Mouse (Mus musculus) liver, embryonic 14.5 days (tissue): ENCODE measurements around the gene Gm9913. TPM values are rescaled to one million over a fixed set of nuclear protein-coding genes. Genes with fewer than 3 reads are reported as not detected.
A peak's percentile ranks its signal among the peaks of the same experiment; 100 is the strongest.

Source experiments
- ATAC-seq: fragments of 200-750 bp; cut with Nextera tagmentation; 2 replicates; pipeline ENCODE4 v1.8.0; 2017; ENCODE audit warnings: moderate number of reproducible peaks, mild to moderate bottlenecking, moderate library complexity; ENCODE audit not compliant: insufficient read depth
- DNase-seq, 3 experiments: peaks; one replicate each; pipeline ENCODE4 v3.0.0-alpha.2; 2012 to 2013; ENCODE audit warnings: low read depth in 3 of 3, low spot score in 3 of 3
- H3K27ac ChIP-seq: fragments of 300-500 bp; sonication (generic); 2 replicates; pipeline ENCODE4 v1.5.1; 2014; ENCODE audit warnings: moderate library complexity, mild to moderate bottlenecking, control low read depth, inconsistent platforms
- H3K27me3 ChIP-seq: fragments of 300-500 bp; sonication (generic); 2 replicates; pipeline ENCODE4 v1.6.1; 2014; ENCODE audit warnings: mild to moderate bottlenecking, low read length, moderate library complexity; ENCODE audit not compliant: control insufficient read depth, insufficient read depth
- H3K36me3 ChIP-seq: fragments of 300-500 bp; sonication (generic); replicated peaks from 2 replicates; pipeline ENCODE4 v1.6.1; 2014; ENCODE audit warnings: low read depth; ENCODE audit not compliant: control insufficient read depth, insufficient read depth
- H3K4me1 ChIP-seq, 2 experiments: fragments of 200-500 bp in 1 of 2; fragments of 300-500 bp in 1 of 2; sonication (generic) in 1 of 2; replicated peaks; 2 replicates each; pipeline ENCODE4 v1.6.1; 2012 to 2014; ENCODE audit warnings: antibody characterized with exemption in 1 of 2, inconsistent platforms in 1 of 2, low read length in 1 of 2; ENCODE audit not compliant: control insufficient read depth in 2 of 2, insufficient read depth in 2 of 2
- H3K4me2 ChIP-seq: fragments of 300-500 bp; sonication (generic); 2 replicates; pipeline ENCODE4 v1.6.1; 2014; ENCODE audit warnings: low read depth, mild to moderate bottlenecking, control low read depth, moderate library complexity
- H3K4me3 ChIP-seq, 2 experiments: fragments of 200-500 bp in 1 of 2; fragments of 300-500 bp in 1 of 2; sonication (generic) in 1 of 2; 2 replicates each; pipeline ENCODE4 v1.5.1; 2012 to 2014; ENCODE audit warnings: low read depth in 2 of 2, low read length in 2 of 2, mild to moderate bottlenecking in 2 of 2, control low read depth in 1 of 2, inconsistent platforms in 1 of 2, moderate library complexity in 1 of 2; ENCODE audit not compliant: insufficient read depth in 1 of 2
- H3K9ac ChIP-seq: fragments of 300-500 bp; sonication (generic); replicated peaks from 2 replicates; pipeline ENCODE4 v1.6.1; 2014; ENCODE audit warnings: mild to moderate bottlenecking, control low read depth, moderate library complexity
- H3K9me3 ChIP-seq: fragments of 300-500 bp; sonication (generic); 2 replicates; pipeline ENCODE4 v1.6.1; 2016; ENCODE audit warnings: low read length, mixed read lengths; ENCODE audit not compliant: control insufficient read depth
- CTCF ChIP-seq: IDR thresholded peaks from 2 replicates; pipeline ENCODE4 v1.5.1; 2016; ENCODE audit warnings: antibody characterized with exemption, low read depth, control low read depth
- EP300 ChIP-seq: IDR thresholded peaks from 2 replicates; pipeline ENCODE4 v1.6.1; 2016; ENCODE audit warnings: antibody characterized with exemption, low read depth
- WGBS: fragments of 180-500 bp; shearing (Covaris S2); extraction: QIAGEN DNeasy Blood & Tissue Kit; methylation state at CpG from one replicate; pipeline ENCODE4 v1.1.7; 2014; ENCODE audit not compliant: insufficient replicate concordance; 5-methylcytosine and 5-hydroxymethylcytosine counted together
- polyA plus RNA-seq, 2 experiments: library from polyadenylated mRNA; depleted of rRNA in 1 of 2; stranded (reverse) in 1 of 2; unstranded in 1 of 2; fragments of >200 nt; fragmentation: Nextera tagmentation in 1 of 2; extraction: Ambion mirVana in 1 of 2; gene quantifications; 2 replicates each; pipeline versions ENCODE4 v1.2.1 to v1.2.3; 2012 to 2014

Gm9913 gene
- polyA plus RNA-seq, 2 experiments: not detected

GRCm38 (mm10) chr2:125515291-125516057, 10.6 kb downstream of the Gm9913 start:
- Histone ChIP-seq H3K36me3 (no peaks in the 10 kb centered on the region), H3K4me3 (no peak overlapping the region), H3K9me3 (no peaks in the 10 kb centered on the region), H3K27ac (no peak overlapping the region), H3K9ac (no peak overlapping the region), H3K4me2 (no peak overlapping the region), H3K27me3 (no peaks in the 10 kb centered on the region), H3K4me1 (peaks cover 3 to 17% of the 10 kb centered on the region in 2 experiments)
- ATAC-seq: peak; percentile 75
- TF ChIP-seq EP300 (0 out of 2 replicates have a peak, but pooled peaks have one; percentile 11), CTCF (no peak)
- 29% methylated on average over 12 of the region's 12 CpGs for WGBS
- DNase-seq: peak in 1 of 3 experiments; percentile 9

GRCm38 (mm10) chr2:125516594-125516993, 11.7 kb downstream of the Gm9913 start:
- Histone ChIP-seq H3K27me3 (no peaks in the 10 kb centered on the region), H3K36me3 (no peaks in the 10 kb centered on the region), H3K4me2 (no peak overlapping the region), H3K4me3 (no peak overlapping the region), H3K4me1 (peaks cover 3 to 17% of the 10 kb centered on the region in 2 experiments), H3K9me3 (no peaks in the 10 kb centered on the region), H3K27ac (no peak overlapping the region), H3K9ac (no peak overlapping the region)
- 2% methylated on average over 4 of the region's 4 CpGs for WGBS
- DNase-seq (peak in 1 of 3 experiments; percentile 4), ATAC-seq (peak; percentile 70)
- TF ChIP-seq CTCF (no peak), EP300 (peak; percentile 45; the same call in 1 of the 2 replicates)

GRCm38 (mm10) chr2:125525484-125525883, 20.6 kb downstream of the Gm9913 start:
- no peak for DNase-seq
- Histone ChIP-seq H3K4me3 (no peak overlapping the region), H3K4me2 (no peak overlapping the region), H3K4me1 (no peaks in the 10 kb centered on the region), H3K36me3 (no peaks in the 10 kb centered on the region), H3K27ac (no peak overlapping the region), H3K27me3 (no peaks in the 10 kb centered on the region), H3K9me3 (no peaks in the 10 kb centered on the region), H3K9ac (no peak overlapping the region)
- 58% methylated on average over 2 of the region's 2 CpGs for WGBS
- no peak for ATAC-seq
- no peak for TF ChIP-seq EP300
- TF ChIP-seq CTCF: no peak

DNA sequence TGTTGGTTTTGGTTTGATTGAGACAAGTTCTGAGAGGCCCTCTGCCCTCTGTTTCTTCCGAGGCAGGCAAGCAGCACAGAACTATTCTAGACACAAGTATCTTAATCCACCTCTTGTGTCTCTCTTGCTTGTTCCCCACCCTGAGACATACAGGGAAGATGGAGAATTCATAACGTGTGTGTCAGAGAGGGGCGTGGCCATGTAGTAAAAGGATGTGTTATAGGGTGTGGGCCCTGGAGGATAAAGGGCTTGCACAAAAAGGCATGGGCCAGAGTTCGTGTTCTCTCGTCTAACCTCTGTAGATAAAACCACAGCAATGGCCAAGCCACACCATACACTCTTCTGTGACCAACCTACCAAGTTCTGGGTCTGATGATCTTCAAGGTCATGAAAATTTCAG, 21.7 kb downstream of the Gm9913 start:
- no peak overlapping the region for H3K9ac ChIP-seq
- DNase-seq (no peak), ATAC-seq (no peak)
- H3K4me1 ChIP-seq: no peaks in the 10 kb centered on the region
- no peak overlapping the region for H3K4me3 ChIP-seq
- no peaks in the 10 kb centered on the region for H3K9me3 ChIP-seq
- TF ChIP-seq CTCF (no peak), EP300 (no peak)
- no peak overlapping the region for H3K27ac ChIP-seq
- WGBS: 48% methylated on average over 5 of the region's 5 CpGs
- H3K36me3 ChIP-seq: no peaks in the 10 kb centered on the region
- H3K4me2 ChIP-seq: no peak overlapping the region
- H3K27me3 ChIP-seq: no peaks in the 10 kb centered on the region

- H3K27ac ChIP-seq: no peak overlapping the region
- H3K4me3 ChIP-seq: no peak overlapping the region
- no peak for DNase-seq
- H3K9ac ChIP-seq: no peak overlapping the region
- H3K4me1 ChIP-seq: no peaks in the 10 kb centered on the region
- H3K4me2 ChIP-seq: no peak overlapping the region
- H3K36me3 ChIP-seq: no peaks in the 10 kb centered on the region
- no peak for TF ChIP-seq CTCF
- TF ChIP-seq EP300: no peak
- no peaks in the 10 kb centered on the region for H3K27me3 ChIP-seq
- no peaks in the 10 kb centered on the region for H3K9me3 ChIP-seq
- no peak for ATAC-seq
- 52% methylated on average over 6 of the region's 6 CpGs for WGBS
These were observed 25.8 kb downstream of the Gm9913 start for GRCm38 (mm10) chr2:125530665-125531064.
